Mouse (Mus musculus): Measurements from ENCODE around the gene Nt5dc3.

The Nt5dc3 gene

DNA sequence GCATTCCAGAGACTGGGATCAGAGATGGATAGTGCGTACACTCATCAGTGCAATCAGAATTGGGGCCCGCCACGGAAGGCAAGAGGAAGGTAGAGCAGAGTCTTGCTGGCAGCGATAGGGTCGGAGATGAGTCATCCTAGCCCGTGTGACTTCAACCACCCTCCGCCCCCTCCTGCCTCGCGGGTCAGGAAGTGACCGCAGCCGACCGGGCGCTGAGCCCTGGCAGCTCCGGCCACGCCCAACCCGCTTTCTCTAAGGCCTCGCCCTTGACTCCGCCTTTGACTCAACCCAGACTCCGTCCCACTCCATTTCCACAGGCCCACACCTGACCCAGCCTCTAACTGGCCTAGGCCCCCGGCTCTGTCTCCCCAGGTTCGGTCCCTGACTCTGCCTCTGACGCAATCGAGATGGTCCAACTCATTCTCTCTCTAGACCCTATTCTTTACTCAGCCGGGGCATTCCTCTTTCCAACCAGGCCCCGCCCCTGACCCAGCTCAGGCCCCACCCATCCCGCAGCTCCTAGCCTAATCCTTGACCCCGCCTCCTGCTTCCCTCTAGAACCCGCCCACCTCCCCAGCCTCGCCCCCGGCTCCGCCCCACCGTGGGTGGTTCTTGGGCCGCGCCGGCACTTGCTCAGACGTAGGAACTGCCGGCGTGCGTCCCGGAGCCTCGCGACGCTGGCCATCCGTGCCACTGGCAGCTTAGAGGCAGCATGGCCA is at the start of gene Nt5dc3:
Gene Nt5dc3, plus strand, starts transcription at position 608 of the 719 bp plus-strand sequence.
- in situ Hi-C loops (cut with MseI, MboI) = no loop called here

DNA sequence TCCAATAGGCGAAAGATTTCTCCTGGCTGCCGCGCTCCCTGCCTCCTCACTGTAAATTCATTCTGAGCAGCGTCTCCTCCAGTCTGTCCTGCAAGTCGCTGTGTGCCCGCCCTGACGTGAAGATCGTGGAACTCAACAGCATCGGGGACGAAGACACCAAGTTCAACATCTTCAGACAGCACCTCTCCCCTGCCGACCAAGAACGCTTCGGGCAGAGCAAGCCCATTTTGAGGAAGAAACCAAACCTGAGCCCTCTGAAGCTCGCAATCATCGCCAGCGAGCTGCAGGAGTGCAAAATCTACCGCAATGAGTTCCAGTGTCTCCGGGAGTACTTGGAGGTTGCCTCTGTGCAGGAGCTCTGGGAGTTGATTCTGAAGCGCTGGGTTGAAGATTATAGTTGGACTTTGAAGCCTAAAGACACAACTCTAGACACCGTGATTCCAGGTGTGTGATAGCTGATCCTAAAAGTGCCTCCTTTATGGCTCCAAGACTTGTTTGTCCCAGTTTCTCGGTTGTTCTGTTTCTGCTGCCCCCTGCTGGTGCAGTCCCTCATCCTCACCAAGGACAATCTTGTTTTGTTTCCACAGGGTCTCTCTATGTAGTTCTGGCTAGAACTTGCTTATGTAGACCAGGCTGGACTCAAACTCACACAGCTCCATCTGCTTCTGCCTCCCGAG is 47.8 kb upstream of the Nt5dc3 start:
- in situ Hi-C loops (cut with MseI, MboI) = no loop called here

DNA sequence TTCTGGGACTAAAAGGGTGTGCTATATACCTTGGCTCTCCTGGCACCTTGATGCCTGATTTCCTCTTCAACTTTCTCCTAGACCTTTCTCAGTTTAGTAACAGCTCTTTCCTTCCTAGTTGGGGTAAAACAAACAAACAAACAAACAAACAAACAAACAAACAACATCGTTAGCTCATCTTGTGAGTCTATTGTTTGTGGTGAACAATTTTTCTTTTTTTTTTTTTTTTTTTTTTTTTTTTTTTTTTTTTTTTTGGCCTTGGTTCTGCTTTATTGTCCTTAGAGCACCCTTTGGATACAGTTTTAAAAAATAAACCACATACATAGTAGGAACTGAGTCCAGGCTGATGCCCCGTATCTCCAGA is 47.3 kb upstream of the Nt5dc3 start:
- in situ Hi-C loops (cut with MseI, MboI) = no loop called here

DNA sequence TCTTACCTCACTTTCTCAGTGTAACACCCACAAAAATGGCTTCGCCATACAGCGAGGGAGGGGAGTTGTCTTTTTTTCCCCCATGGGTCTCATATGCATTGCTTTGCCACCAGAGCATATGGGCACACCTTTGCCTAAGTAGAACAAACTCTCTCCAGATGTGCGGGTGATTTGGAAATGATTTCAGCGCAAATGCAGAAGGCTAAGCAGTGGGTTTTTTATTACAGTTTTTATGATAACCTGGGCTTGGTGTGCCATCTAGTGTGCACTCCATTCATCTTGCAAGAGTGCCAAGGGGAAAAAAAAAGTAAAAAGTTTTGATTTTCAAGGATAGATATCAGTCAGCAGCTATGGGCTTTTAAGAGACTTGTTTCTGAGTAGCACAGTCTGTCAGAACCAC is 43.8 kb upstream of the Nt5dc3 start:
- in situ Hi-C loops (cut with MseI, MboI) = no loop called here

DNA sequence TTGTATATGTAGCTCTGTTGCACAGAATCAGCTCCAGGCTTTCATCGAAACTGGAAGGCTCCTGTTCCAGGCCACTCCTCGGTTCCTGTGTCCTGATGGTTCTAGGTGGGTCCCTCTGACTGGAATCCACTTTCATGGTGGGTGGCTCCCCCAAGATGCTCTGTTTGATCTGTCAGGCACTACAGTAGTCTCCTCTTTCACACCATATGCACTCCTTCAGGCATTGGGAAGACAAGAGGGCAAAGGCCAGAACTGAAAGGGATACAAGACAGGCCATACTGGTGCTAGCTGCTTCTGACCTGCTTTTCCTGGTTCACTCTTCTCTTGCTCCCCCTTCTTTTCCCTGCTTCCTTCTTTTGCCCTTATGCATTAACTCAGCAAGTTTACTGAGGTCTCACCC is 35.9 kb upstream of the Nt5dc3 start:
- in situ Hi-C loops (cut with MseI, MboI) = no loop called here

DNA sequence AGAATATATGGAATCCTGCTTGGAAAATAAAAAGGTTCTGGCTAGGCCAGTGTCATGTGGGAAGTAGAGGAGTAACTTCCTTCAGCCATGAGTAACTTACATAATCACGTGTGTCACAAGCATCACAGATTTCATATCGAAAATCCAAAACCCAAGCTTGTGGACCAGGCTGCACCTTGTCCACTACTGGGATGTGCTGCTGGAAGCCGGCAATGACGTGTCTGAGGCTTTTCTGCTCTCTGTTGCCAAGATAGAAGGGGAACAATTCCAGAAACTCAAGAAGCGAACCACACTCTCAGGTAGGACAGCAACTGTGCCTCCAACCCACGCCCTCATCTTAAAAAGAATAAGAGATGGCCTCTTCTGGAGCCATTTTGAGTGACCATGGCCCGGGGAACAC is 34.5 kb upstream of the Nt5dc3 start:
- in situ Hi-C loops (cut with MseI, MboI) = no loop called here

DNA sequence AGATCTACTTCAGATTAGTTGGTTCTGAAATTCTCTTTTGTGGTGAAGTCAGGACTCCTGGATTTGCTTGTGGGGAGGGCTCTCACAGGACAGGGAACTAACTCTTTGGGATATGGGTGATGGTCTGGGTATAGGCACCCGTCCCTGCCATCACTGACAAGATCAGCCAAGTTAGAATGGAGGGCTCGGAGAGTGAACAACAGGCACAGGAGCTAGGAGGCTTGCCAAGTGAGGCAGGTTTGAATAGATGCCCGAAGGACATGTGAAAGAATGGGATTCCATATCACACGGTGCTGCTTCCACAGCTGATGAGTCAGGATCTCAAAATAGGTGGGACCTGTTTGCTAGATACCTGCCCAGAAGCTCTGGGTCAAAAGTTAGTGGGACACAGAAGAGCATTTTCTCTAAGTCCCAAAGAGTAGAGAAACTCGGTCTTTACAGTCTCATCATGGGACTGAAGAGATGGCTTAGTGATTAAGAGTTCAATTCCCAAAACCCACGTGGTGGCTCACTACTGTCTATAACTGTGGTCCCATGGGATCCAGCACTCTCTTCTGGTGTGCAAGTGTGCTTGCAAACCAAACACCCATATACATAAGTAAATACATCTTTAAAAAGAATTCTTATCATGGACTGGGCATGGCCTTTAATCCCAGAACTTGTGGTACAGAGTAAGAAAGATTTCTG is 22.8 kb upstream of the Nt5dc3 start:
- in situ Hi-C loops (cut with MseI, MboI) = no loop called here

DNA sequence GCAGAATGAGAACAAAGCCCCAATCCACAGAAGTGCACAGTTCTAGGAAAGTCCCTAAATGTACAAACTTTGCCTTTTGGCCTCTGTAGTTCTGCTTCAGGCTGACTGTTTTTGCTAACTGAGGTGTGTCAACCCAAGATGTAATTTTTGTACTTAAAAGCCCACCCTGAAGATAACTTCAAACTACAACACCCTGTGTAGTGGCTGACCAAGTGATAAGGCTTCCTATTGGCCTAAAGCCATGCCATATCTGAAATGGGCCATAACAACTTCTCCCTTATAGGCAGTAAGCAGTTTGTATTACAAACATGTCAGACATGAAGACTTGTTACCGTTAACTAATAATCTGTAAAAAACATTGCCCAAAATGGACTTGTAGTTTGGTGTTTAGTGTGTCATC is 21.1 kb upstream of the Nt5dc3 start:
- in situ Hi-C loops (cut with MseI, MboI) = no loop called here

DNA sequence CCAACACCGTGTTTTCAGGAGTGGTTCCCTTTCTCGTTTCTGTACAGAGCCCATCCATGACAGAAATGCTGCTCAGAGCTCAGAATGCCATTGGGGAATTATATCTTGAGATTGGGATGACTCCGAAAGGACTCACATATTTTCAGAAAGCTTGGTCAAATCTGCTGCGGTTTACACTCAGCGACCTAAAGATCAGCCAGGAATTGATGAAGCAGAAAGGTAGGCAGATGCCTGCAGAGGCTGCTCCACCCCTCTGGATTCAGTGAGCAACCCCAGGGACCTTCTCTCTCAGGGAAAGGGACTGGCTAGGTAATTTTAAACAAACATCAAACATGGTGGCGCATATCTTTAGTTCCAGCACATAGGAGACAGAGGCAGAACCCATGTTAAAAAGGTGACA is 20.6 kb upstream of the Nt5dc3 start:
- in situ Hi-C loops (cut with MseI, MboI) = no loop called here

DNA sequence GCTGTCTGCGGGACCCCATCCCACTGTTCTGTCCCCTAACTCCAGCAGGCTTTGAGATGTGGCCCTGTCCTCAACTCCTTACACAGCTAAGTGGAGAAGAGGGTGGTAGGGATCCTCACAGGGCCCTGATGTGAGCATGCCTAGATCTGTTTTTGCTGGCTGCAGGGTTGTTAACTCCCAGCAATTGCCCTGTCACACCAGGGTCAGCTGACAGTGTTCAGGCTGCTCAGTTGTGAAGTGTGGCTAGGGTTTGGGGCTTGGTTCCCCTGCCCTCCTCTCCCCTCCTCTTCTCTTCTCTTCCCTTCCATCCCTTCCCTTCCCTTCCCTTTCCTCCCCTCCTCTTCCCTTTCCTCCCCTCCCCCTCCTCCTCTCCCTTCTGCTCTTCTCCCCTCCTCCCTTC is 17.6 kb upstream of the Nt5dc3 start:
- in situ Hi-C loops (cut with MseI, MboI) = no loop called here

DNA sequence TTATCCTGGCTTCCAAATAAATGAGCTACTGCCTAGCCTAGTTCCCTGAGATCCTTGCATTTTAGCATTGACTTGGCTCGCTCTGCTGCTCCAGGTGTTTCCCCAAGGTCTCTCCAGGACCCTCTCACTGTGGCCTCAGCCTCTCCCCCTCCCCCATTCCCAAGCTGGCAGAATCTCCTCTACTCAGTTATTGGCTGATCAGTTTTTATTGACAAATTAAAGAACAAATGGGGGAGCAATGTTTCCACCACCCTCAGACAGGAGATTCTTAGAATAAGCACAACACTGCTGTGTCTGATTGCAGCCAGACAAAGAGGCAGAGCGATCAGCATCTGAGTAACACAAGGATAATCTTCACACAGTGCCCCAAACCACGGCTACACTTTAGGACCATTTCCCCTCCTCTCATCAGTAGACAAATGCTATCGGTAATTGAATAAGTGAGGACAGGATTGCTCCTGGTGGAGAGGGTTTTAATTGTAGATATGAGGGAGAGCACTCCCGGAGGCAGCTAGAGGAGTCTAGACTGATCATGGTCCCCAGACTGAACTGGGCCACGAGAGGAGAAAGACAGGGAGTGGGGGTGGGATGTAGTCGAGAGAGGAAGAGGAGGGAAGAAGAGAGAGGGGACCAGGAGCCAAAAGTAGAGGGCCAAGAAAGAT is 17.0 kb upstream of the Nt5dc3 start:
- in situ Hi-C loops (cut with MseI, MboI) = no loop called here

DNA sequence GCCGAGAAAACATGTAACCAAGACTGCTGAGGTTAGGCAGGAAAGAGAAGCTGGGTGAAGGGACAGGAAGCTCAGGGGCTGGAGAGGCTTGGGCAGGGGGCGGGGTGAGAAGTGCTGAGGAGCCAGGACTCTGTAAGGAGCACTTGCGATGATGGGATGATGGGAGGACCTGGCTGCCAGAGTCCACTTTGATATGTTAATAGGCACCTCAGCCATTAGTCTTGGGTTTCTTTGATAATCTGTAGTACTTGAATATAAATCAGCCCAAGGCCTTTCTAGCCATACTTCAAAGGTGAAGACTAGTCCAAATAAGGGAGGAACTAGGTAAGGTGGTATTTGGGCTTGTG is 16.4 kb upstream of the Nt5dc3 start:
- in situ Hi-C loops (cut with MseI, MboI) = no loop called here

DNA sequence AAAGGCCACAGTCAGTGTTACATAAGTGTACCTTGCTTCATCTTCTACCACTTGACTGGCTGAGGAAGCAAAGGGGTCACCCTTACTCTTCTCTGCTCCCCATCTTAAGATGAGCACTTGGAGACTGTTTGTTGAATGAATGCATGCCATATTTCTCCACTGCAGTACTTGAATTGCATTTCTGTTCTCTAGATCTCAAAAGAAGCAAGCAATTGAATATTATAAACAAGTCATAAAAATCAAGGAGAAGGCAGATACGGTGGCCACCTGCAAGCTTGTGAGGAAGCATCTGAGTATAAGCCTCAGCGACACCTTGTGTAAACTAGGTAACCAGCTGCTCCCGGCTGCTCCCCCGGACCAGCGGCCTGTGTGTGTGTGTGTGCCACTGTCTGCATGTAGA is 15.1 kb upstream of the Nt5dc3 start, which contains the start of gene Gm49358:
Gene Gm49358, plus strand, starts transcription at position 301 of the 400 bp plus-strand sequence.
- in situ Hi-C loops (cut with MseI, MboI) = no loop called here

DNA sequence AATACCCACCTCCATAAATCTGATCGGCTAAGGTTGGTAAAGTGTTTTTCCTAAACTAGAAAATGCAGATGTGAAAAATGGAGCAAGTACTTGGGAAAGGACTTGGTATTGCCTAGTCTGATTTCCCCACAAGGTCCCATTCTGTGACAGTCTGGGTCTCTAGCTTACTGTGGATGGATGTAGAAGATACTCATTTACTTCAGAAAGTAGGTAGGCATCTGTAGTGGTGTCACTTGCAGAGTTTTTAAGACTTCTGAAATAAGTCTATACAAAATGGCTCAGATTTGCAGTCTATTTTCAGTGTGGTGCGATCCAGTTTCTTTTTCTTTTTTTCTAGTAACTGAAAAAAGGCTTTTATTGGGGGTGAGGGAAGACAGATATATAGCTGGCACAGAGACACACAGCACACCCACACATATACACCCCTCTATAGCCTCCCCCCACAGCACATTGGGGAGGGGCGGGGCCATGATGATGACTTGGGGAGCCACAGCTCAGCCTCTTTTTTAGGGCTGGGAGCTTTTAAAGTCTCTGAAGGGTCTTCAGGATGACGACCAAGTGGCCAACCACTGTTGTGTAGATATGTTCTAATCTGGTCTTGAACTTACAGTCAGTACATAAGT is 13.3 kb upstream of the Nt5dc3 start:
- in situ Hi-C loops (cut with MseI, MboI) = no loop called here

DNA sequence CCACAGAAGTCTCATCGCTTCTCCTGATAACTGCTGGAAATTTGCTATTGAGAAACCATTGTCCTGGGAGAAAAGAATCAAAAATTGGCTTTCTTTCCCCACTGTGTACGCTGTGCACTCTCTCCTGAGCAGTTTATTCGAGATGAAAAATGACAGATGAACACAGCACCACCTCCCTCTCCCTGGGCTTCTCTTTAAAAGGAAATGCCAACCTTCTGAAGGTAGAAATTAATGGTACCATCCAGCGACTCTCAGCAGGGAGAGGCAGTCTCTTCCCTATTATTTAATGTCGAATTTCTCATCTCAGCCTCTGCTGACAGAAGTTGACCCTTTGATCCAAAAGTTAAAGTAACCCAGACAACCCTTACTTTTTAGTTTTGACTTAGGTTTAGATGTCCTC is 9.6 kb upstream of the Nt5dc3 start:
- in situ Hi-C loops (cut with MseI, MboI) = no loop called here

DNA sequence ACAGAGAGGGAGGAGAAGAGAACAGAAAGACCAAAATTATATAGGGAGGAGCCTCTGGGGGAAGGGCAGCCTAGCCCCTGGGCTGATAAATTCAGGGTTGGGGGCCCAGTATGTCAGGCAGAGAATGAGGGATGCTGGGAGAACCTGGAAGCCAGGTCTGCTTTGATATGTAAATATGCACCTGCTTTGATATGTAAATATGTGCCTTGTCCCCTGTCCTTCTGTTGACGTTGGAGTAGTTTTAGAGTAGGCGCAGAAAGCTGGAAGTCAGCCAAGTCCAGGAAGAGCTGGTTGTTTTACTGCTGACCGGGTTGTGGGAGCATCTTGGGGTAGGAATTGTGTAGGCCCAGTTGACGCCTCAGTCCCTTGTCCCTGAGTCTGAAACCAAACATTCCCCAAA is 9.0 kb upstream of the Nt5dc3 start:
- in situ Hi-C loops (cut with MseI, MboI) = no loop called here

DNA sequence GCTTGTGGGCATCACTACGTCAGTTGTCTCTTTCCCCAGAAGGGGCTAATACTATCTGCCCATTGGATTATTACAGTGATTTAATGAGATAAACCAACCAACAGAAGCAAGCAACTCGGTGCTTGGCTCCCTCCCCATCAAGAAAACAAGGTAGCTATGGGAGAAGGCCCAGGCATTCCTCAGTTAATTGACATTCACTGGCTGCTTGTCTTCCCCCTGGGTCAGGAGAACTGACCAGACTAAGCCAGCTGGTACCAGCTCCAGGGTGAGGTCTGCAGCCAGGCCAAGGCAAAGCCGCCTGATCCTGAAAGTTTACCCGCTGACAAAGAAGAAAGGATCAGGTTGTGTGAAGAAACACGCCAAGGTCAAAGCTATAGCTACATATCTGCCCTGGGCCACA is 7.1 kb upstream of the Nt5dc3 start:
- in situ Hi-C loops (cut with MseI, MboI) = no loop called here

DNA sequence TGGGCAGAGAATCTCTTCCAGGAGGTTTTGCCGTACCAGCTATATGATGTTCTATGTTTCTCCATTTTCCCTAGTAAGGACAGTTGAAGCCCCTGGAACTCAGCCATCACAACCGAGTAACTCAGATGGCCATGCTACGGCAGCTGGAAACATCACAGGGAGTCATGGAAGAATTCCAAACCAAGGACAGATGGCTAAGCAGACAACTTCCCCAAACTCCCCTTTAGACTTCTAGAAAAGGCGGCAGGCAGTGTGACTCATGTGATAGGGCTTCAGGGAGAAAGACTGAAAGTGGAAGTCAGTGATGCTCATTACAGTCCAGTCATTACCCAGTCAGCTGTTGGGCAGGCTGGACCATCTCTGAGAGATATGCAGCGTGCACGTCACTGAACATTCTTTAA is 6.6 kb upstream of the Nt5dc3 start:
- in situ Hi-C loops (cut with MseI, MboI) = no loop called here

DNA sequence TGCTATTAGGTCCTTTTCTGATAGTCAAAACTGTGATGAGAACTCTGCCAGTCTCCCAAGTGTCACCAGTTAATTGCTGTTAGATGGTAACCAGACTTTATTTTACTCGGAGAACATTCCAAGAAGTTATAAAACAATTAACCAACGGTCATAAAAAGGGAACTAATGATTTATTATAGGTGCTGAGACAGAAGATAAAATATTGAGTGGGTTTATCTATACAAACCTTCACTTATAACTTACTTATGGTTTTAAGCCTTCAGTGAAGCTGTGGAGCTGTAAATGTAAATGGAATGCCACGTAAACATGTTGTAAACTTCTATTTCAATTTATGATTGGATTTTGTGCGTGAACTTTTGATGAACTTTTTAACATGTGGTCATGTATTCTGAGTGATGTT is 5.4 kb upstream of the Nt5dc3 start:
- in situ Hi-C loops (cut with MseI, MboI) = no loop called here

DNA sequence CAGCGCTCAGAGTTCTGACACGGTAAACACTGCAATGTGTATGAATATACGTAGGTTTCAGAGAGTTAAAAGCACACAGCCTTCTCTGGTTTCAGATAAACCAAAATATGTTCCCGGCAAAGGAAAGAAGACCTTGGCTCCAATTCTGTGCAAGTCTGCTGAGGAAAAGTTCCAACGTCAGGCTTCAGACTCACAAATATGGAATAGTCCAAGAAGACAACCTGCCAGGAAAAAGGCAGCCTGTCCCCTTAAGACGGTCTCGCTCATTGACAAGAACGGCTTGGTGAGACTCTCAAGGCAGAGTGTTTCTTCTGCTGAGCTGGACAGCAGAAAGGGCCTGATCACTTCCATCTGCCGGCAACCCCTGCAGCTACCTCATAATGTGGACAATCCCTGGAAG is 2.5 kb upstream of the Nt5dc3 start:
- in situ Hi-C loops (cut with MseI, MboI) = no loop called here

DNA sequence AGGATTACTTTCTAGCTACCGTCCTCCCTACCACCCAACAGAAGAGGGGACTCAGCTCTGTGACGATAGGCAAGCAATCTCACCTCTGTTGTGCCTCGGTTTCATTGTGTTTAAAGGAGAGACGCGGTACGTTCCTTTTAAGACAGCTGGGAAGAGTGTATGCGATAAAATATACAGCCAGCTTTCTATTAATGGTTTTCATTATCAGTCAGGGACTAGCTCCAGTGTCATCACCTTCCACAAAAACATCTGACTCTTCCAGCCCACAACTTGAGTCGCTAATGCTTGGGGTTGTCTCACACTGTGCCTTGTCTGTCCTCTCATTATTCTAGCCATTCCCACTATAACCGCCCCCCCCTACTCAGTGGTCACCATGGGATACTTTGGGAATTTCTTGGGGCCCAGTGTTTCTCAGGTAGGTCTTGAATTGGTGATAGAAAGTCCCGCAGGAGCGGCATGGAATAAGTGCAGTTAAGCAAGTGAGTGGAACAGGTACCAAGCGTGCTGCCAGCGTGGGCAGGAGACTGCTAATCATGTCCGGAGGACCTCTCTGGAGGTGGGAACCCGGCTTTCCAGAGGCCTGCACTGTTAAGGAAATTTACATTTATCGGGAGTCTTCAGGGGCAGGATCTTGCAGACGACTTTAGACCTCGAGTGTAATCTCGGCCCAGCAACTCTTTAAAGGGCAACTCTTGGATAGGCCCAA is 1.0 kb upstream of the Nt5dc3 start:
- in situ Hi-C loops (cut with MseI, MboI) = no loop called here
